Mouse (Mus musculus) heart, adult 18-20 months (tissue): ENCODE measurements around the gene Nags. TPM values are rescaled to one million over a fixed set of nuclear protein-coding genes. Genes with fewer than 3 reads are reported as not detected.

ENCODE experiments used
- total RNA-seq, 2 experiments: library from RNA; stranded (reverse); gene quantifications; 2 replicates each; pipeline ENCODE4 v1.2.3; 2021

Nags gene
- total RNA-seq, 2 experiments from 2014 or later: 0.13 TPM; not detected in 1

Other genes starting within 250 kb of the Nags start
- gene Sost, start 178.5 kb upstream of the Nags start, total RNA-seq: 1 to 10 TPM; 1.9 to 2.0 TPM
- not detected for gene Cfap97d1, start 161.2 kb upstream of the Nags start, total RNA-seq
- 100 to 1,000 TPM; 107 to 117 TPM for gene Dusp3, start 158.5 kb upstream of the Nags start, total RNA-seq
- 1 to 10 TPM; 1.4 to 1.5 TPM for gene Mpp3, start 117.1 kb upstream of the Nags start, total RNA-seq
- 10 to 100 TPM; 49.0 to 52.9 TPM for gene Cd300lg, start 104.0 kb upstream of the Nags start, total RNA-seq
- gene Mpp2, start 57.0 kb upstream of the Nags start, total RNA-seq: 1 to 10 TPM; 1.5 to 3.1 TPM
- gene Ppy, start 44.2 kb upstream of the Nags start, total RNA-seq: not detected
- gene Pyy, start 37.7 kb upstream of the Nags start, total RNA-seq: not detected
- gene Tmem101, start 10.9 kb downstream of the Nags start, total RNA-seq: 10 to 100 TPM; 14.1 to 14.9 TPM
- 10 to 100 TPM; 45.5 to 50.6 TPM for gene Lsm12, start 39.8 kb downstream of the Nags start, total RNA-seq
- gene G6pc3, start 44.1 kb downstream of the Nags start, total RNA-seq: 10 to 100 TPM; 54.5 to 56.6 TPM
- 100 to 1,000 TPM; 115 to 117 TPM for gene Hdac5, start 84.7 kb downstream of the Nags start, total RNA-seq
- under 1 TPM; 0.22 to 0.28 TPM for gene BC030867, start 103.4 kb downstream of the Nags start, total RNA-seq
- gene Asb16, start 123.2 kb downstream of the Nags start, total RNA-seq: 1 to 10 TPM; 1.2 TPM
- gene Tmub2, start 139.4 kb downstream of the Nags start, total RNA-seq: 10 to 100 TPM; 24.4 to 26.7 TPM
- gene Atxn7l3, start 151.1 kb downstream of the Nags start, total RNA-seq: 10 to 100 TPM; 19.2 to 22.6 TPM
- gene Ubtf, start 174.2 kb downstream of the Nags start, total RNA-seq: 10 to 100 TPM; 49.2 to 49.9 TPM
- 1 to 10 TPM; 1.4 to 2.3 TPM for gene Slc4a1, start 220.7 kb downstream of the Nags start, total RNA-seq
- gene Rundc3a, start 247.9 kb downstream of the Nags start, total RNA-seq: under 1 TPM in 1 of 2 experiments, not detected in 1; 0.64 TPM